Mouse (Mus musculus) liver, postnatal 0 days (tissue): Measurements from ENCODE around the gene Rftn1. TPM values are rescaled to one million over a fixed set of nuclear protein-coding genes. Genes with fewer than 3 reads are reported as not detected.
A peak's percentile ranks its signal among the peaks of the same experiment; 100 is the strongest.

Source experiments
- ATAC-seq: fragments of 200-750 bp; cut with Nextera tagmentation; 2 replicates; pipeline ENCODE4 v1.8.0; 2017; ENCODE audit warnings: mild to moderate bottlenecking, moderate library complexity
- DNase-seq: peaks from one replicate; pipeline ENCODE4 v3.0.0-alpha.2; 2016
- H3K27ac ChIP-seq: fragments of 300-500 bp; sonication (generic); 2 replicates; pipeline ENCODE4 v1.5.1; 2014; ENCODE audit warnings: antibody characterized with exemption, moderate library complexity, mild to moderate bottlenecking, low read depth
- H3K27me3 ChIP-seq: fragments of 300-500 bp; sonication (generic); 2 replicates; pipeline ENCODE4 v1.6.1; 2014; ENCODE audit warnings: low read length, control low read depth, mixed read lengths; ENCODE audit not compliant: insufficient read depth
- H3K36me3 ChIP-seq: fragments of 300-500 bp; sonication (generic); replicated peaks from 2 replicates; pipeline ENCODE4 v1.6.1; 2014; ENCODE audit warnings: mild to moderate bottlenecking, control low read depth, low read length, moderate library complexity, mixed read lengths; ENCODE audit not compliant: insufficient read depth
- H3K4me1 ChIP-seq: fragments of 300-500 bp; sonication (generic); 2 replicates; pipeline ENCODE4 v1.6.1; 2014; ENCODE audit warnings: antibody characterized with exemption, mild to moderate bottlenecking, control low read depth; ENCODE audit not compliant: insufficient read depth
- H3K4me2 ChIP-seq: fragments of 300-500 bp; sonication (generic); 2 replicates; pipeline ENCODE4 v1.6.1; 2014; ENCODE audit warnings: low read depth, mild to moderate bottlenecking, low read length, moderate library complexity, mixed read lengths
- H3K4me3 ChIP-seq: fragments of 300-500 bp; sonication (generic); 2 replicates; pipeline ENCODE4 v1.5.1; 2014; ENCODE audit warnings: low read depth, low read length
- H3K9ac ChIP-seq: fragments of 300-500 bp; sonication (generic); replicated peaks from 2 replicates; pipeline ENCODE4 v1.6.1; 2014; ENCODE audit warnings: mild to moderate bottlenecking, moderate library complexity
- H3K9me3 ChIP-seq: fragments of 300-500 bp; sonication (generic); 2 replicates; pipeline ENCODE4 v1.6.1; 2016; ENCODE audit warnings: mild to moderate bottlenecking, control low read depth, low read length, mixed read lengths
- CTCF ChIP-seq: sonication (generic); IDR thresholded peaks from 2 replicates; pipeline ENCODE4 v1.5.1; 2016; ENCODE audit warnings: antibody characterized with exemption, low read depth
- EP300 ChIP-seq: IDR thresholded peaks from 2 replicates; pipeline ENCODE4 v1.6.1; 2016; ENCODE audit warnings: antibody characterized with exemption, low read depth, mild to moderate bottlenecking
- WGBS: fragments of 180-500 bp; shearing (Covaris S2); extraction: QIAGEN DNeasy Blood & Tissue Kit; methylation state at CpG from one replicate; pipeline ENCODE4 v1.1.7; 2014; ENCODE audit not compliant: insufficient replicate concordance; 5-methylcytosine and 5-hydroxymethylcytosine counted together
- polyA plus RNA-seq: library from polyadenylated mRNA; unstranded; fragments of >200 nt; fragmentation: Nextera tagmentation; extraction: Ambion mirVana; gene quantifications from 2 replicates; pipeline ENCODE4 v1.2.1, GENCODE M21; 2015

Gene Rftn1
- polyA plus RNA-seq, 1 experiment from 2014 or later: 6.0 TPM

DNA sequence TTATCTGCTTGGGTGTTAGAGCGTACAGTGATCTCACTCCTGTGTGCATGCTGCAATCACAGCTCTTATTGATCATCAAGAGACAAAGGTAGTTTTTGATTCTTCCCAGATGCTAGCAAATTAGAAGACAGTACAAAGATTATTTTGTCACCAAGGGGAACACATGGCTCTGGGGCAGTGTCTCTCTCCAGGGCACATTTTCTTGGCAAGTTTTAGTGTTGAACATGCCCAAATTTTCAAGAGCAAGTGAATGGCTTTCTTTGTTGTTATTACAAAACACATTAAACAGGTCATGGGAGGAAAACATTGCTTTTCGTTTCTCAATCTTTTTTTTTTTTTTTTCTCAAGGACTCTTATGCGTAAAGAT is 213.1 kb downstream of the Rftn1 start:
- Histone ChIP-seq H3K36me3 (no peaks in the 10 kb centered on the region), H3K4me3 (no peak overlapping the region), H3K9me3 (peaks cover 8% of the 10 kb centered on the region), H3K4me1 (no peaks in the 10 kb centered on the region), H3K27ac (no peak overlapping the region), H3K4me2 (no peak overlapping the region), H3K9ac (no peak overlapping the region), H3K27me3 (no peaks in the 10 kb centered on the region)
- WGBS: 81% methylated on average over 3 of the region's 3 CpGs
- no peak for TF ChIP-seq EP300
- TF ChIP-seq CTCF: no peak
- no peak for DNase-seq
- no peak for ATAC-seq

DNA sequence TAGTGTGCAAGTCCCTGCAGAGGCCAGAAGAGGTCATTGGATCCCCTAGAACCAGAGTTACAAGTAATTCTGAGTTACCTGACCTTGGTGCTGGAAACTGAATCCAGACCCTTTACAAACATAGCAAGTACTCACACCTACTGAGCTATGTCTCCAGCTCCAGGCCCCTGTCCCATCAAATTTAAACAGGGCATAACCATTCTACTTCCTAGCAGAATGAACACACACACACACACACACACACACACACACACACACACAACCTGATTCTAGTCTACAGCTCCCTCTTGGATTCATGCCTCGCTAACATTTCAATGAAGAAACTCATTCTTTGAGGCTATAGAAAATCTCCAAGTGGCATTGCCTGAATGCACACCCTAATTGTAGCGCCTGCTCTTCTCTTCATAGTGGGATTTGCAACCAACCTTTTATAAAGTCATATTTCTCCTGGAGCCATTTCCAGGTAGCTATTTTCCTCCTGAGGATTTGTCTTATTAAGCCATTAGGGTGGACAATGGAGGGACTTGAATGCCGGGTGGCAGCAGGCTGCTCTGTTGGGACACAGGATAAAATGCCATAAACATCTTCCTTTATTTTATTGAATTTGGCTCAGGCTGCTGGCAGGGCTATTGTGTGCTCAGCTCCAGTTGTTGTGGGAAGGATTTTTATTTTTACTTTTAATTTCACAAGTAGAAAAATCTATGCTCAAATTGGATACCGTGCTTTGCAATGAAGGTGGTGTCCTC is 213.6 kb downstream of the Rftn1 start:
- Histone ChIP-seq H3K9ac (no peak overlapping the region), H3K9me3 (peaks cover 8% of the 10 kb centered on the region), H3K4me1 (no peaks in the 10 kb centered on the region), H3K36me3 (no peaks in the 10 kb centered on the region), H3K4me2 (no peak overlapping the region), H3K27me3 (no peaks in the 10 kb centered on the region), H3K27ac (no peak overlapping the region), H3K4me3 (no peak overlapping the region)
- 85% methylated on average over 4 of the region's 4 CpGs for WGBS
- no peak for DNase-seq
- no peak for TF ChIP-seq CTCF
- TF ChIP-seq EP300: no peak
- ATAC-seq: no peak

DNA sequence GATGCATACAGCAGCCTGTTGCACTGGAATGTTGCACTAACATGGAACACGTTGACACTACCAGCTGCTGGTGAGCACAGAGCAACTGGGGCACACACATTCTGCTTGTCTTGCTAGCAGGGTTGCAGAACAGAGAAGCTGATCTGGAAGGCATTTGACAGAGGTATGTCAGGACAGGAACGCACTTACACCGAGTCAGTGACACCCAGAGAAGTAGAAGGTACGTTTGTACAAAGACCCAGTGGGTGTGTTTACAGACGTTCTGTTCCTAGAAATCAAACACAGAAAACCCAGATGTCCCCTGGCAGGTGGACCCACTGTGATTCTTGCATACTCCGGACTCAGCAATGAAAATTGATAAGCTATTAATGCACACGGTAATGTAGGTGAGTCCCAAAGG is 215.0 kb downstream of the Rftn1 start:
- Histone ChIP-seq H3K27ac (no peak overlapping the region), H3K4me2 (no peak overlapping the region), H3K4me3 (no peak overlapping the region), H3K9ac (no peak overlapping the region), H3K4me1 (no peaks in the 10 kb centered on the region), H3K27me3 (no peaks in the 10 kb centered on the region), H3K36me3 (no peaks in the 10 kb centered on the region), H3K9me3 (peaks cover 5% of the 10 kb centered on the region)
- ATAC-seq (no peak), DNase-seq (no peak)
- WGBS: 62% methylated on average over 7 of the region's 7 CpGs
- TF ChIP-seq EP300: no peak
- no peak for TF ChIP-seq CTCF

DNA sequence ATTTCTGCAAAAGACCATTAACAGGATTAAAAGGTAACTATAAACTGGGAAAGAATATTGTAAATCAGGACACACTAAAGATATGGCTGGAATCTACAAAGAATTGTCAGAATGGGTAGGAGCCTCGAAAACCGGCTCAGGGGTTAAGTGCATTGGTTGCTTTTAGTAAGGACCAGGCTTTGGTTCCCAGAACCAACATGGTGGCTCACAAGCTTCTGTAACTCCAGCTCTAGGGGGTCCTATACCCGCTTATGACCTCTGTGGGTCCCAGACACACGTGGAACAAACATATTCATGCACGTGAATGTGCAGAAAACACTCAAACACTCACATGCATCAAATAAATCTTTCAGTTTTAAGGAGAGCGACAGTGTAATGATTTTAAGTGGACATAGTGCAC is 215.5 kb downstream of the Rftn1 start:
- no peaks in the 10 kb centered on the region for H3K36me3 ChIP-seq
- ATAC-seq (no peak), DNase-seq (no peak)
- no peak overlapping the region for H3K9ac ChIP-seq
- no peak overlapping the region for H3K27ac ChIP-seq
- H3K4me3 ChIP-seq: no peak overlapping the region
- H3K4me1 ChIP-seq: no peaks in the 10 kb centered on the region
- H3K27me3 ChIP-seq: no peaks in the 10 kb centered on the region
- no peak overlapping the region for H3K4me2 ChIP-seq
- 0 out of 2 replicates have a peak, but pooled peaks cover 3% of the 10 kb centered on the region for H3K9me3 ChIP-seq
- 78% methylated on average over 6 of the region's 6 CpGs for WGBS
- TF ChIP-seq CTCF: no peak
- no peak for TF ChIP-seq EP300

DNA sequence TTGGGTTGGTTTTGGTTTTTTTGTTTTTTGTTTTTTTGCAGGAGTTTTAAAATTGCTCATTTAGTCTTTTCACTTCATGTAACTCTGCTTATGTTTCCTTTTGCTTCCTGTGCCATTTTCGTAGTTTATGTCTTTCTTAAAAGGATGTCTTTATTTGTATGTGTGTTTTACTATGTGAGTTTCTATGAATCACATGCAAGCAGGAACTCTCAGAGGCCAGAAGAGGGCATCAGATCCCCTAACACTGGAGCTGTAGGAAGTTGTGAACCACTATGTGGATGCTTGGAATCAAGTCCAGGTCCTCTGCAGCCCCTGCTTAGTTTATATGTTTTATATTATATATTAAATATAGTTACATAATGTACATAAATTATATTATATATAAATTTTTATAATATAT is 218.3 kb downstream of the Rftn1 start:
- WGBS: 87% methylated on average over 1 of the region's 1 CpGs
- Histone ChIP-seq H3K9ac (no peak overlapping the region), H3K27me3 (no peaks in the 10 kb centered on the region), H3K4me1 (peaks cover 8% of the 10 kb centered on the region), H3K4me3 (no peak overlapping the region), H3K36me3 (no peaks in the 10 kb centered on the region), H3K9me3 (0 out of 2 replicates have a peak, but pooled peaks cover 3% of the 10 kb centered on the region), H3K27ac (no peak overlapping the region), H3K4me2 (no peak overlapping the region)
- DNase-seq (no peak), ATAC-seq (no peak)
- TF ChIP-seq EP300 (no peak), CTCF (peak; percentile 33)

DNA sequence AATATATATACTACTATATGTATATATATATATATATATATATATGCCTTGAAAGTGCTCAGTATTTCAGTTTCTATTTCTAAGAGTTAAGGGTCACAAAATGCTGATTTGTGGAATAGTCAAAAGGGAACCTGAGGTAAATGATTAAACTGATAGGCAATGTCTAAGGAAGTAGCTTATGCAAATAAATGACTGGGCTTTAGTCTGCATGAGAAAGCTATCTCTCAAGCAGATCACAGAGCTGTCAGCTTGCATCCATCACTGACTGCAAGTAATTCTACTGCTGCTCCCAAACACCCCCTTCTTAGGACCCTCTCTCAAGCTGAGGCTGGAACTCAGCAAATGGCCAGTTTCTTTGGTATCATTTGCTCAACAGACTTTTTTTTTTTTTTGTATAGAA is 219.4 kb downstream of the Rftn1 start:
- TF ChIP-seq EP300 (no peak), CTCF (no peak)
- no peak overlapping the region for H3K9ac ChIP-seq
- H3K9me3 ChIP-seq: 0 out of 2 replicates have a peak, but pooled peaks cover 3% of the 10 kb centered on the region
- ATAC-seq (no peak), DNase-seq (no peak)
- no peaks in the 10 kb centered on the region for H3K36me3 ChIP-seq
- H3K27ac ChIP-seq: no peak overlapping the region
- H3K4me2 ChIP-seq: no peak overlapping the region
- H3K4me3 ChIP-seq: no peak overlapping the region
- peaks cover 8% of the 10 kb centered on the region for H3K4me1 ChIP-seq
- H3K27me3 ChIP-seq: no peaks in the 10 kb centered on the region
